Mouse (Mus musculus): ENCODE data around the gene Gfod1.

DNA sequence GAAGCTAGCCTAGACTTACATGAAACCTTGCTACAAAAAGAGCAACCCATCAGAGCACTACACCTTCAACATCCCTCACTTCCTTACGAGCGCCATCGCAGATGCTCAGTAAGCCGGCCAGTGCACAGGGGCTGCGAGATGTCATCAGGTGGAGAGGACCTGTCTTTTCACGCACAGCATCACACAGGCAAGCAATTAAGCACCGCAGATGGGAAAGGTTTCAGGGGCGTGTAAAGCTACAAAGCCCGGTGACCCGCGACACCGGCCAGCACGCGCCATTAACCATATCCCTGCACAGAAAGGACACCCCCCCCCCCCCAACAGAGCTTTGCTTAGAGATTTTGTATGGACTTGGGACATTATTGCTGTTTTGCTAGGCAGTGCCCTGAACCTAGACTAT, 30.1 kb downstream of the Gfod1 start:
- TF ChIP-seq CTCF (conservative IDR thresholded peaks at IDR 0.05; ENCODE audit: low read length) (no peak), NANOG (IDR thresholded peaks at IDR 0.05; ENCODE audit: borderline replicate concordance, low read length) (no peak)
